Mouse (Mus musculus) thymus, postnatal 36 days (tissue): ENCODE measurements around the gene Hnrnpu.
"Not testable (repeated sequence)": the region's sequence is repeated elsewhere in the genome, so short reads cannot be mapped to it uniquely, and the experiment has no call there.

Experiments used
- DNase-seq, 2 experiments: peaks; one replicate each; pipeline ENCODE4 v3.0.0; 2022; ENCODE audit warnings: mixed read lengths in 2 of 2

Hnrnpu gene

DNA sequence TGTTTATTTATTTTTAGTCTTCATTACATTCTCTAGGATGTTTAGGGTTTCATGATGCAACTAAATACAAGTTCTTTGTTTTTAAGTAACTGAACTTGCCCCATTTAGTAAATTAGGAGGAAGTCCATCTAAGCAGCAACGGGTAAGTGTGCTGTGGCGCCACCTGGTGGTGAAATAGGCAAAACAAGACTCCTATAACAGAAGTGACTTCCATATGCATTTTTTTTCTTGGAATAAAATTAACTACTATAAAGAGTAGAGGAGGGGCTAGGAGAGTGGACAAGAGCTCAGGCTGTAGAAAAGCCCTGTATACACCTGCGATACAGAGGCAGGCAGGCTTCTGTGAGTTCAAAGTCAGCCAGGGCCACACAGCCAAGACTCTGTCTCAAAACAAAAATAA is 34.2 kb downstream of the Hnrnpu start:
- peak; percentile 62 to 67 for DNase-seq

DNA sequence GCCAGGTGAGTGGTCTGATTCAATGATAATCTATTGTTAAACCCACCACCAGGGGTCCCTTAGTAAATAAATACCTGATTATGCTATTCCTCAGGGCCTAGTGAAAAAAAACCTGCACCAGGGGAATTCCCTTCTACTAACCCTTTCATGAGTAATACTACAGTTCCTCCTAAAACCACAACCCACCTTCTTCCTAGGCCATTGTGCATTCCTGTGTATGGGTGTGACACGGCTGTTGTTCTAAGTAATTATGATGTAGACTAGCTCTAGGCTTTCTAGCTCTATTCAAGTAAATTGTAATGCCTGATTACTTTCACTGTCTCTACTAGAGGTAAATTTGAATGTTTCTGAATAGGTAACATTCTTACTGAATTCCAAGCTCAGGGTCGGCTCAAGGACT is 36.3 kb downstream of the Hnrnpu start:
- not testable (repeated sequence) for DNase-seq

GRCm38 (mm10) chr1:178294051-178294450 is 43.5 kb downstream of the Hnrnpu start:
- no peak for DNase-seq

DNA sequence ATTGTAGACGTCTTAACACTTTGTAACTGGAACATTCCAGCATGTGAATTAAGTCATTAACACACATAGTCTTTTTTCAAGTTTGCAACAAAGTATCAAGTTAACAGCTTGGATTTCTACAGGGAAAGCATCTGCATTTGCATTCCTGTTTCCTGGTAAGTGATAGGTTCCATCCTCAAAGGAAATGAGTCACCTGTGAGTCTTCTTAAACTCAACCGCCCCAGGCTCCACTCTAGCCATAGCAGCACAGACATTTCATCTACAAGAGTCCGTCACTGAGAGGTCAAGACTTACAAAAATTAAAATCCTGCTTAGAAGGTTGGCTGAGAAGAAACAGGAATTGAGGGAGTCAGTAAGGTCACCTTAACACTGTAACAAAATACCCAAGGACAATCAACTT is 45.9 kb downstream of the Hnrnpu start:
- DNase-seq: no peak

- DNase-seq: no peak
Measured at GRCm38 (mm10) chr1:178287601-178288176, 49.9 kb downstream of the Hnrnpu start.

- DNase-seq: no peak
Measured at GRCm38 (mm10) chr1:178283946-178284720, 53.5 kb downstream of the Hnrnpu start.

- DNase-seq: not testable (repeated sequence)
Measured at GRCm38 (mm10) chr1:178283314-178283713, 54.3 kb downstream of the Hnrnpu start.

DNA sequence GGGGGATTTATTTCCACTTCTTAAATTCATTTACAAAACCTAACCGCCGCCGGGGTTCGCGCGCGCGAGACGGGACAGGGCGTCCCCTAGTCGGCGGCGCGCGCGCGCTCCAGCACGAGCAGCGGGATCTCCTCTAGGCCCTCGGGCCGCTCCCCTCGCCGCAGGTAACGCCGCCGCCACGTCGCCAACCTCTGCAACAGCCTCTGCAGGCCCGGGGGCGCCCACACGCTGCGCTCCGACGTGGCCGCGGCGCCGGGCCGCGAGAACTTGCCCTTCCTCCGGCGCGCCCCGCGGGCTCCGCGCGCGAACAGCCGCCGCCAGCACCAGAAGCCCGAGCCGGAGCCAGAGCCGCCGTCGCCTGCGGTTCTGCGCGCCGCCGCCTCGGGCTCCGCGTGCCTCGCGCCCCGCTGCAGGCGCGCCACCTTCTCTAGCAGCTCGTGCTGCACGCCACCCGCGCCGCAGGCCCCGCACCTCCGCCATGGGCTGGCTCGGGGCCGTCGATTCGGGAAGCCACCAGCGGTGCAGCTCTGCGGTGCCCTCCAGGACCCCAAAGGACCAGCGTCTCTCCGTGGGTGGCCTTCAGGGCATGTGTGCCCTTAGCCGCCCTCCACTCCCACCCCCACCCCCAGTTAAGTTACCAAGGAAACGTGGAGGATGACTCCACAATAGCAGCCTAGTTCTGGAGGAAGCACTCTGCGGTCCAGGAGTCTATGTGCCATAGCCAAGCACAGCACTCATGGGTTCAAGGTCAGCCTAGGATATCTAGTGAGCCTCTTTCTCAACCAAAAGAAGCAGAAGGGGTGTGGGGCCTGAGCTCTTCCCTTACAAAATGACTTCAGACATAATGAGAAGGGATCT is 61.3 kb downstream of the Hnrnpu start:
- peak; percentile 53 to 64 for DNase-seq

- no peak for DNase-seq
Measured at GRCm38 (mm10) chr1:178275738-178276053, 61.9 kb downstream of the Hnrnpu start.

DNA sequence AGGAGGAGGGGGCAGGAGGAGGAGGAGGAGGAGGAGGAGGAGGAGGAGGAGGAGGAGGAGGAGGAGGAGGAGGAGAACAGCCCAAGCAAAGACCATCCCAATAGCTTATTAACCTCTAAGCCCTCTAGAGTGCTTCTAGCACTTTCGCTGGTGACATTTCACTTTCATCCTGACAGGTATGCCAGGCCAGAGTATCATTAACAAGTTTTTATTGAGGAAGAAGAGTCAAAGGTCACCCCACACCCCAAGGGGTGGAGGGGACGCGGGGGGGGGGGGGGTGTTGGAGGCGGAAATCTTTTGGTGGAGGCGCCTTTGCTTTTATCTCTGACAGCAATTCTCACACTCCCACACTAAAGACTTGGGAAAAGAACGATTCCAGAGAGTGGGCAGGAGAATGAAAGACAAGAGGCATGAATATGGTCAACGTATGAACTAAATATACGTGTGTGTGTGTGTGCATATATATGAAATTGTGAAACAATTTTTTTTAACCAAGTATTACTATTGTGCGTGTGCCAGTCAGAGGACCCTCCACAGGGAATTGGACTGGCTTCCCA is 62.3 kb downstream of the Hnrnpu start:
- no peak for DNase-seq
